Mouse (Mus musculus) small intestine, adult 2 months (tissue): ENCODE measurements at regions not wholly inside any gene's neighbourhood (a gene's known extent, or its start where the extent isn't known, plus 50 kb on each side); places are given as distances from the start of the nearest gene placed in this dataset.

Source experiments
- CTCF ChIP-seq: fragments of 200-500 bp; IDR thresholded peaks from 2 replicates; pipeline ENCODE4 v1.5.1; 2012; ENCODE audit warnings: low read depth, mild to moderate bottlenecking, control low read depth, inconsistent platforms, low read length, moderate library complexity, mixed read lengths; ENCODE audit not compliant: insufficient replicate concordance, insufficient read length; ENCODE audit errors: extremely low read depth
- POLR2A ChIP-seq: fragments of 200-500 bp; IDR thresholded peaks from 2 replicates; pipeline ENCODE4 v1.6.1; 2012; ENCODE audit warnings: low read depth, mild to moderate bottlenecking, control low read depth, inconsistent platforms, low read length, moderate library complexity

GRCm38 (mm10) chr4:71613720-71614119, 144.0 kb downstream of the Gm11232 start:
- TF ChIP-seq CTCF (no peak), POLR2A (no peak)
